Mouse (Mus musculus) forebrain, embryonic 12.5 days (tissue): ENCODE measurements around the gene Nt5c1a. TPM values are rescaled to one million over a fixed set of nuclear protein-coding genes. Genes with fewer than 3 reads are reported as not detected.
A peak's percentile ranks its signal among the peaks of the same experiment; 100 is the strongest.
"Not testable (repeated sequence)": the region's sequence is repeated elsewhere in the genome, so short reads cannot be mapped to it uniquely, and the experiment has no call there.

Experiments
- ATAC-seq: fragments of 200-750 bp; cut with Nextera tagmentation; 2 replicates; pipeline ENCODE4 v1.8.0; 2017; ENCODE audit warnings: moderate TSS enrichment; ENCODE audit not compliant: low FRiP score
- H3K27ac ChIP-seq: fragments of 300-500 bp; sonication (generic); 2 replicates; pipeline ENCODE4 v1.5.1; 2016; ENCODE audit warnings: mild to moderate bottlenecking
- H3K27me3 ChIP-seq: fragments of 300-500 bp; sonication (generic); 2 replicates; pipeline ENCODE4 v1.6.1; 2016; ENCODE audit warnings: mild to moderate bottlenecking
- H3K36me3 ChIP-seq: fragments of 300-500 bp; sonication (generic); replicated peaks from 2 replicates; pipeline ENCODE4 v1.6.1; 2016; ENCODE audit warnings: mild to moderate bottlenecking
- H3K4me1 ChIP-seq: fragments of 300-500 bp; sonication (generic); 2 replicates; pipeline ENCODE4 v1.6.1; 2016
- H3K4me2 ChIP-seq: fragments of 300-500 bp; sonication (generic); 2 replicates; pipeline ENCODE4 v1.6.1; 2016; ENCODE audit warnings: mild to moderate bottlenecking, moderate library complexity
- H3K4me3 ChIP-seq: fragments of 300-500 bp; sonication (generic); replicated peaks from 2 replicates; pipeline ENCODE4 v1.5.1; 2016; ENCODE audit warnings: mild to moderate bottlenecking
- H3K9ac ChIP-seq: fragments of 300-500 bp; sonication (generic); 2 replicates; pipeline ENCODE4 v1.6.1; 2016; ENCODE audit warnings: mild to moderate bottlenecking
- H3K9me3 ChIP-seq: fragments of 300-500 bp; sonication (generic); 2 replicates; pipeline ENCODE4 v1.6.1; 2016
- WGBS: fragments of 180-500 bp; shearing (Covaris S2); methylation state at CpG from one replicate; pipeline ENCODE4 v1.1.7; 2016; 5-methylcytosine and 5-hydroxymethylcytosine counted together
- polyA plus RNA-seq: library from polyadenylated mRNA; unstranded; fragments of >200 nt; fragmentation: Nextera tagmentation; extraction: Ambion mirVana; gene quantifications from 2 replicates; pipeline ENCODE4 v1.2.1, GENCODE M21; 2016

Gene Nt5c1a
- not detected in 2 replicates for polyA plus RNA-seq

GRCm38 (mm10) chr4:123201186-123202093 lies at the start of gene Nt5c1a:
Gene Nt5c1a (plus strand): TSS chr4:123201504.
- peaks cover 13% of the 10 kb centered on the region for H3K4me1 ChIP-seq
- no peaks in the 10 kb centered on the region for H3K36me3 ChIP-seq
- H3K9ac ChIP-seq, result peak within 1 kb of the TSS; percentile 59
- ATAC-seq, result peak; percentile 53
- peaks cover 72% of the 10 kb centered on the region for H3K27me3 ChIP-seq
- H3K9me3 ChIP-seq, result no peaks in the 10 kb centered on the region
- under 1% methylated on average over 58 of the region's 58 CpGs for WGBS
- H3K4me2 ChIP-seq, result peak within 1 kb of the TSS; percentile 94
- no peak within 1 kb of the TSS for H3K27ac ChIP-seq
- peak within 1 kb of the TSS; percentile 45 for H3K4me3 ChIP-seq

GRCm38 (mm10) chr4:123152003-123152402 lies 49.3 kb upstream of the Nt5c1a start:
- Histone ChIP-seq H3K4me1 (no peaks in the 10 kb centered on the region), H3K4me3 (no peak overlapping the region), H3K27ac (no peak overlapping the region), H3K36me3 (no peaks in the 10 kb centered on the region), H3K27me3 (peaks cover 6% of the 10 kb centered on the region; the same call in 1 of the 2 replicates), H3K4me2 (no peak overlapping the region), H3K9ac (no peak overlapping the region), H3K9me3 (no peaks in the 10 kb centered on the region)
- WGBS, result 76% methylated on average over 4 of the region's 4 CpGs
- ATAC-seq, result no peak

- Histone ChIP-seq H3K4me1 (no peaks in the 10 kb centered on the region), H3K27ac (no peak overlapping the region), H3K9me3 (no peaks in the 10 kb centered on the region), H3K9ac (no peak overlapping the region), H3K36me3 (no peaks in the 10 kb centered on the region), H3K4me3 (no peak overlapping the region), H3K4me2 (no peak overlapping the region), H3K27me3 (peaks cover 4% of the 10 kb centered on the region; the same call in 1 of the 2 replicates)
- no peak for ATAC-seq
- WGBS, result 70% methylated on average over 5 of the region's 5 CpGs
These were observed 48.3 kb upstream of the Nt5c1a start for GRCm38 (mm10) chr4:123152976-123153375.

GRCm38 (mm10) chr4:123155004-123155403 lies 46.3 kb upstream of the Nt5c1a start:
- H3K36me3 ChIP-seq, result no peaks in the 10 kb centered on the region
- H3K4me1 ChIP-seq, result no peaks in the 10 kb centered on the region
- no peak overlapping the region for H3K4me3 ChIP-seq
- no peak for ATAC-seq
- 31% methylated on average over 4 of the region's 4 CpGs for WGBS
- no peaks in the 10 kb centered on the region for H3K9me3 ChIP-seq
- no peak overlapping the region for H3K9ac ChIP-seq
- H3K27me3 ChIP-seq, result peaks cover 4% of the 10 kb centered on the region; the same call in 1 of the 2 replicates
- H3K4me2 ChIP-seq, result no peak overlapping the region
- no peak overlapping the region for H3K27ac ChIP-seq

GRCm38 (mm10) chr4:123155427-123155826 lies 45.9 kb upstream of the Nt5c1a start:
- Histone ChIP-seq H3K36me3 (no peaks in the 10 kb centered on the region), H3K27ac (no peak overlapping the region), H3K4me3 (no peak overlapping the region), H3K4me2 (no peak overlapping the region), H3K9ac (no peak overlapping the region), H3K27me3 (peaks cover 4% of the 10 kb centered on the region; the same call in 1 of the 2 replicates), H3K4me1 (no peaks in the 10 kb centered on the region), H3K9me3 (no peaks in the 10 kb centered on the region)
- 72% methylated on average over 2 of the region's 2 CpGs for WGBS
- ATAC-seq, result no peak

- H3K4me3 ChIP-seq, result no peak overlapping the region
- no peaks in the 10 kb centered on the region for H3K9me3 ChIP-seq
- H3K27ac ChIP-seq, result no peak overlapping the region
- H3K9ac ChIP-seq, result no peak overlapping the region
- no peaks in the 10 kb centered on the region for H3K4me1 ChIP-seq
- no peak for ATAC-seq
- no peaks in the 10 kb centered on the region for H3K36me3 ChIP-seq
- H3K4me2 ChIP-seq, result no peak overlapping the region
- peaks cover 4% of the 10 kb centered on the region; the same call in 1 of the 2 replicates for H3K27me3 ChIP-seq
These were observed 45.5 kb upstream of the Nt5c1a start for GRCm38 (mm10) chr4:123155840-123156239.

- Histone ChIP-seq H3K9me3 (no peaks in the 10 kb centered on the region), H3K9ac (no peak overlapping the region), H3K27me3 (peaks cover 10% of the 10 kb centered on the region), H3K4me3 (no peak overlapping the region), H3K27ac (no peak overlapping the region), H3K36me3 (no peaks in the 10 kb centered on the region), H3K4me2 (no peak overlapping the region), H3K4me1 (peaks cover 11% of the 10 kb centered on the region)
- no peak for ATAC-seq
- WGBS, result 84% methylated on average over 6 of the region's 6 CpGs
These were observed 40.7 kb upstream of the Nt5c1a start for GRCm38 (mm10) chr4:123160571-123160970.

GRCm38 (mm10) chr4:123161251-123161650 lies 40.1 kb upstream of the Nt5c1a start:
- WGBS, result 87% methylated on average over 3 of the region's 3 CpGs

GRCm38 (mm10) chr4:123162305-123162917 lies 38.9 kb upstream of the Nt5c1a start:
- ATAC-seq, result no peak
- Histone ChIP-seq H3K9me3 (no peaks in the 10 kb centered on the region), H3K27me3 (peaks cover 10% of the 10 kb centered on the region), H3K4me1 (peaks cover 11% of the 10 kb centered on the region), H3K27ac (no peak overlapping the region), H3K36me3 (no peaks in the 10 kb centered on the region), H3K4me3 (peak overlapping the region; percentile 9; the same call in 1 of the 2 replicates), H3K9ac (peak overlapping the region; percentile 21; the same call in 1 of the 2 replicates), H3K4me2 (peak overlapping the region; percentile 33)
- WGBS, result 9% methylated on average over 15 of the region's 15 CpGs

More at GRCm38 (mm10) chr4:123161251-123161650, 40.1 kb upstream of the Nt5c1a start:
- H3K36me3 ChIP-seq, H3K9me3 ChIP-seq, ATAC-seq, H3K4me3 ChIP-seq, H3K27ac ChIP-seq, H3K4me2 ChIP-seq, H3K9ac ChIP-seq: not testable (repeated sequence)
- H3K27me3 ChIP-seq, result peaks cover 10% of the 10 kb centered on the region
- H3K4me1 ChIP-seq, result peaks cover 11% of the 10 kb centered on the region

- ATAC-seq, result no peak
- Histone ChIP-seq H3K4me1 (peaks cover 11% of the 10 kb centered on the region), H3K36me3 (no peaks in the 10 kb centered on the region), H3K4me2 (no peak overlapping the region), H3K9me3 (no peaks in the 10 kb centered on the region), H3K27ac (no peak overlapping the region), H3K9ac (no peak overlapping the region), H3K27me3 (peaks cover 10% of the 10 kb centered on the region), H3K4me3 (no peak overlapping the region)
- WGBS, result 91% methylated on average over 15 of the region's 15 CpGs
These were observed 37.1 kb upstream of the Nt5c1a start for GRCm38 (mm10) chr4:123164157-123164556.

GRCm38 (mm10) chr4:123171811-123172210 lies 29.5 kb upstream of the Nt5c1a start:
- no peak overlapping the region for H3K4me3 ChIP-seq
- no peaks in the 10 kb centered on the region for H3K9me3 ChIP-seq
- no peak for ATAC-seq
- H3K27ac ChIP-seq, result no peak overlapping the region
- H3K4me1 ChIP-seq, result no peaks in the 10 kb centered on the region; the same call in 1 of the 2 replicates
- peaks cover 19% of the 10 kb centered on the region for H3K27me3 ChIP-seq
- no peak overlapping the region for H3K4me2 ChIP-seq
- no peaks in the 10 kb centered on the region for H3K36me3 ChIP-seq
- H3K9ac ChIP-seq, result no peak overlapping the region
